Mouse (Mus musculus) embryonic facial prominence, embryonic 13.5 days (tissue): ENCODE measurements around the gene 2210016F16Rik. TPM values are rescaled to one million over a fixed set of nuclear protein-coding genes. Genes with fewer than 3 reads are reported as not detected.
A peak's percentile ranks its signal among the peaks of the same experiment; 100 is the strongest.
"Not testable (repeated sequence)": the region's sequence is repeated elsewhere in the genome, so short reads cannot be mapped to it uniquely, and the experiment has no call there.

Experiments used
- ATAC-seq: fragments of 200-750 bp; cut with Nextera tagmentation; 2 replicates; pipeline ENCODE4 v1.8.0; 2017; ENCODE audit warnings: low read depth; ENCODE audit not compliant: insufficient number of reproducible peaks, insufficient read depth, low FRiP score, low TSS enrichment
- H3K27ac ChIP-seq: fragments of 300-500 bp; sonication (generic); 2 replicates; pipeline ENCODE4 v1.5.1; 2015; ENCODE audit warnings: moderate library complexity, mild to moderate bottlenecking, inconsistent platforms
- H3K27me3 ChIP-seq: fragments of 300-500 bp; sonication (generic); 2 replicates; pipeline ENCODE4 v1.6.1; 2015; ENCODE audit warnings: mild to moderate bottlenecking, inconsistent platforms
- H3K36me3 ChIP-seq: fragments of 300-500 bp; sonication (generic); 2 replicates; pipeline ENCODE4 v1.6.1; 2015; ENCODE audit warnings: mild to moderate bottlenecking, inconsistent platforms
- H3K4me1 ChIP-seq: fragments of 300-500 bp; sonication (generic); 2 replicates; pipeline ENCODE4 v1.6.1; 2015; ENCODE audit warnings: inconsistent platforms
- H3K4me2 ChIP-seq: fragments of 300-500 bp; sonication (generic); 2 replicates; pipeline ENCODE4 v1.6.1; 2015; ENCODE audit warnings: moderate library complexity, mild to moderate bottlenecking, inconsistent platforms
- H3K4me3 ChIP-seq: fragments of 300-500 bp; sonication (generic); 2 replicates; pipeline ENCODE4 v1.5.1; 2015; ENCODE audit warnings: mild to moderate bottlenecking, inconsistent platforms
- H3K9ac ChIP-seq: fragments of 300-500 bp; sonication (generic); 2 replicates; pipeline ENCODE4 v1.6.1; 2015; ENCODE audit warnings: mild to moderate bottlenecking, inconsistent platforms
- H3K9me3 ChIP-seq: fragments of 300-500 bp; sonication (generic); 2 replicates; pipeline ENCODE4 v1.6.1; 2016; ENCODE audit warnings: inconsistent platforms
- WGBS: fragments of 180-500 bp; shearing (Covaris S2); methylation state at CpG from one replicate; pipeline ENCODE4 v1.1.7; 2015; ENCODE audit warnings: mixed read lengths; 5-methylcytosine and 5-hydroxymethylcytosine counted together
- polyA plus RNA-seq: library from polyadenylated mRNA; unstranded; fragments of >200 nt; fragmentation: Nextera tagmentation; extraction: Ambion mirVana; gene quantifications from 2 replicates; pipeline ENCODE4 v1.2.1, GENCODE M21; 2015

2210016F16Rik gene
- polyA plus RNA-seq, 1 experiment from 2014 or later: 26.3 TPM

GRCm38 (mm10) chr13:58372278-58373152 lies 12.5 kb downstream of the 2210016F16Rik start:
- Histone ChIP-seq H3K9me3 (peaks cover 10% of the 10 kb centered on the region), H3K36me3 (no peaks in the 10 kb centered on the region), H3K4me3 (no peak overlapping the region), H3K4me2 (no peak overlapping the region), H3K9ac (no peak overlapping the region), H3K27ac (no peak overlapping the region), H3K4me1 (no peaks in the 10 kb centered on the region), H3K27me3 (no peaks in the 10 kb centered on the region)
- WGBS: 85% methylated on average over 5 of the region's 5 CpGs
- ATAC-seq: no peak

- Histone ChIP-seq H3K9ac (no peak overlapping the region), H3K4me1 (no peaks in the 10 kb centered on the region), H3K36me3 (no peaks in the 10 kb centered on the region), H3K9me3 (no peaks in the 10 kb centered on the region), H3K4me2 (no peak overlapping the region), H3K27ac (no peak overlapping the region), H3K27me3 (no peaks in the 10 kb centered on the region), H3K4me3 (no peak overlapping the region)
- WGBS: 66% methylated on average over 4 of the region's 4 CpGs
- no peak for ATAC-seq
Observed at GRCm38 (mm10) chr13:58368835-58369234, 16.2 kb downstream of the 2210016F16Rik start.

DNA sequence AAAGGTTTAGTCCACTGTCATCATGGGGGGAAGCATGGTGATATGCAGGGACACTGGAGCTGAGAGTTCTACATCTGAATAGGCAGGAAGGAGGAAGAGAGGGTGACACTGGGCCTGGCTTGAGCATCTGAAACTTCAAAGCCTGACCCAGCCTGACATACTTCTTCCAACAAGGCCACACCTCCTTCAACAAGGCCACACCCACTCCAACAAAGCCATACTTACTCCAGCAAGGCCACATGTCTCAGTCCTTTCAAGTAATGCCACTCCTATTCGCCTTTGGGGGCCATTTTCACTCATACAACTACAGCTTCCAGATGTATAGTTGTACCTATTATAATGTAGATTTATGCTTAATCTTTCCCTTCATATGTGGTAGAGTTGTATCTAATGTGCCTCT lies 17.4 kb downstream of the 2210016F16Rik start:
- Histone ChIP-seq H3K9ac (no peak overlapping the region), H3K4me2 (no peak overlapping the region), H3K27ac (no peak overlapping the region), H3K36me3 (no peaks in the 10 kb centered on the region), H3K4me1 (no peaks in the 10 kb centered on the region), H3K9me3 (no peaks in the 10 kb centered on the region), H3K27me3 (no peaks in the 10 kb centered on the region), H3K4me3 (no peak overlapping the region)
- WGBS: 57% methylated on average over 1 of the region's 1 CpGs
- ATAC-seq: no peak

GRCm38 (mm10) chr13:58366373-58366772 lies 18.7 kb downstream of the 2210016F16Rik start:
- H3K9ac ChIP-seq: no peak overlapping the region
- H3K4me2 ChIP-seq: no peak overlapping the region
- no peaks in the 10 kb centered on the region for H3K27me3 ChIP-seq
- H3K4me1 ChIP-seq: no peaks in the 10 kb centered on the region
- ATAC-seq: no peak
- WGBS: 88% methylated on average over 3 of the region's 3 CpGs
- no peak overlapping the region for H3K4me3 ChIP-seq
- H3K36me3 ChIP-seq: no peaks in the 10 kb centered on the region
- no peak overlapping the region for H3K27ac ChIP-seq
- H3K9me3 ChIP-seq: no peaks in the 10 kb centered on the region

GRCm38 (mm10) chr13:58365179-58365578 lies 19.8 kb downstream of the 2210016F16Rik start:
- not testable (repeated sequence) for H3K9me3 ChIP-seq, H3K4me1 ChIP-seq, H3K4me2 ChIP-seq, H3K27ac ChIP-seq, ATAC-seq, H3K36me3 ChIP-seq, H3K27me3 ChIP-seq, H3K4me3 ChIP-seq, H3K9ac ChIP-seq
- 83% methylated on average over 8 of the region's 8 CpGs for WGBS

DNA sequence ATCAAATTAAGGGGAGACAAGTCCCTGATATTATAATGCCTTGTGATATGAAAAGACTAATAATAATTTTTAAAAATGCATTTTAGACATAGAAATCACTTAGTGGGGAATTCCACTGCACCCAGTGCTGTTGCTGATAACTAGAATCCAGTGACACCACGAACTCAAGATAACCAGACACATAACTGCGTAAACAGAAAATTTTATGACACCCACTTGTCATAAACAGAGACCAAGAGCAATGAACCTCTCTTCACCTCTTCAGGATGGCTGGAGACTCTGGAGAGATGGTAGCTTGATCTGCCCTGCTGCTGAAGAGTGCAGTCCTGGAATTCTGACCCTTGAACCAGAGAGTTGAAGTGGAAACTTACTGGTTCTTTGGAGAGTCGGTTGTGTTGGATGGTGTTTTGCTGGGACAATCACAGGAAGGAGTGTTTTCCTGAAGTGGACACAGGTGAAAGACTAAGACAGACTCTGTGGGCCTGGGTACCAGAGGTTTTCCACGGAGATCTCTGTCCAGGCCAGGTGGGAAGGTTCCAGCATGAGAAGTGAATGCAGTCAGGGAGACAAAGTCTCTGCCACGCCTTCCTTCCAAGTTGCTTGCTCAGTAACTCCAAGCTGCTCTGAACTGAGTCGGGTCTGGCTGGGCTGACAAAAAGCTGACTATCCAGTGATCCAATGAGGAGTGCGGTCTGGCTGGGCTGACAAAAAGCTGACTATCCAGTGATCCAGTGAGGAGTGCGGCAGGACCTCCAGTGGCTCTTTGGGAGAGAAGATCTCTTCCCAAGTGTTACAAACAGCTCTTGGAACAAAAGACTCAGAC lies 20.5 kb downstream of the 2210016F16Rik start:
- 75% methylated on average over 8 of the region's 8 CpGs for WGBS
- no peak for ATAC-seq
- H3K27ac ChIP-seq: no peak overlapping the region

GRCm38 (mm10) chr13:58359304-58359653 lies 25.7 kb downstream of the 2210016F16Rik start:
- peak overlapping the region; percentile 77 for H3K9ac ChIP-seq
- peak; percentile 63 for ATAC-seq
- no peaks in the 10 kb centered on the region for H3K27me3 ChIP-seq
- 3% methylated on average over 7 of the region's 7 CpGs for WGBS
- H3K36me3 ChIP-seq: no peaks in the 10 kb centered on the region
- H3K4me2 ChIP-seq: peak overlapping the region; percentile 97
- no peaks in the 10 kb centered on the region for H3K9me3 ChIP-seq
- peak overlapping the region; percentile 74 for H3K4me3 ChIP-seq
- peak overlapping the region; percentile 64 for H3K27ac ChIP-seq
- H3K4me1 ChIP-seq: no peaks in the 10 kb centered on the region

More for the DNA sequence above, 20.5 kb downstream of the 2210016F16Rik start:
- H3K36me3 ChIP-seq: no peaks in the 10 kb centered on the region
- no peak overlapping the region for H3K4me3 ChIP-seq
- no peak overlapping the region for H3K4me2 ChIP-seq
- no peaks in the 10 kb centered on the region for H3K9me3 ChIP-seq
- H3K4me1 ChIP-seq: no peaks in the 10 kb centered on the region
- H3K27me3 ChIP-seq: no peaks in the 10 kb centered on the region
- no peak overlapping the region for H3K9ac ChIP-seq

- peak within 1 kb of the TSS; percentile 64 for H3K27ac ChIP-seq
- WGBS: under 1% methylated on average over 76 of the region's 85 CpGs
- peak; percentile 97 for ATAC-seq
- no peaks in the 10 kb centered on the region for H3K4me1 ChIP-seq
- H3K9ac ChIP-seq: peak within 1 kb of the TSS; percentile 77
- H3K4me2 ChIP-seq: peak within 1 kb of the TSS; percentile 97
- peak within 1 kb of the TSS; percentile 74 for H3K4me3 ChIP-seq
- no peaks in the 10 kb centered on the region for H3K27me3 ChIP-seq
- no peaks in the 10 kb centered on the region for H3K9me3 ChIP-seq
- H3K36me3 ChIP-seq: no peaks in the 10 kb centered on the region
Observed at GRCm38 (mm10) chr13:58358629-58359303, 26.3 kb downstream of the 2210016F16Rik start, which contains the start of gene Kif27. Kif27 (minus strand) TSS chr13:58359122.

GRCm38 (mm10) chr13:58352996-58353395 lies 32.0 kb downstream of the 2210016F16Rik start:
- no peaks in the 10 kb centered on the region for H3K27me3 ChIP-seq
- ATAC-seq: no peak
- no peak overlapping the region for H3K27ac ChIP-seq
- H3K9ac ChIP-seq: no peak overlapping the region
- no peaks in the 10 kb centered on the region for H3K4me1 ChIP-seq
- H3K4me3 ChIP-seq: no peak overlapping the region
- H3K4me2 ChIP-seq: no peak overlapping the region
- H3K36me3 ChIP-seq: no peaks in the 10 kb centered on the region
- H3K9me3 ChIP-seq: no peaks in the 10 kb centered on the region

DNA sequence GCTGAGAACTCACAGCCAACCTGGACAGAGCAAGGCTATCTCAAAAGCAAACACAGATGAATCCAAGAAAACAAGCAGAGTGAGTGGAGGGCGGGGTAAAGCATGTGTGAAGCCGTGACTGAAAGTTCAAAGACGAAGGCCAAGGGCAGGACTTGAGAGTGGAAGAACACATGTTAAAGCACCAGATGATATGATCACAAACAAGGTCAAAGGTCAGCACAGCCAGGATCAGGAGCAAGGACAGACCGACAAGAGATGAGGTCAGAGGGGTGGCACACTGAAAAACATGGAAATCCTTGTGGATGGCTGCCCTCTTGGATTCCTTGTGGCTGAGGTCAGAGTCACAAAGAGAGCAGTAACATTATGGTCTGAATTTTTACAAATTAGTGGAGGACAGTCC lies 34.4 kb downstream of the 2210016F16Rik start:
- no peaks in the 10 kb centered on the region for H3K36me3 ChIP-seq
- ATAC-seq: no peak
- no peaks in the 10 kb centered on the region for H3K9me3 ChIP-seq
- no peak overlapping the region for H3K9ac ChIP-seq
- 47% methylated on average over 4 of the region's 4 CpGs for WGBS
- H3K4me3 ChIP-seq: no peak overlapping the region
- no peaks in the 10 kb centered on the region for H3K4me1 ChIP-seq
- H3K27me3 ChIP-seq: no peaks in the 10 kb centered on the region
- no peak overlapping the region for H3K27ac ChIP-seq
- no peak overlapping the region for H3K4me2 ChIP-seq

DNA sequence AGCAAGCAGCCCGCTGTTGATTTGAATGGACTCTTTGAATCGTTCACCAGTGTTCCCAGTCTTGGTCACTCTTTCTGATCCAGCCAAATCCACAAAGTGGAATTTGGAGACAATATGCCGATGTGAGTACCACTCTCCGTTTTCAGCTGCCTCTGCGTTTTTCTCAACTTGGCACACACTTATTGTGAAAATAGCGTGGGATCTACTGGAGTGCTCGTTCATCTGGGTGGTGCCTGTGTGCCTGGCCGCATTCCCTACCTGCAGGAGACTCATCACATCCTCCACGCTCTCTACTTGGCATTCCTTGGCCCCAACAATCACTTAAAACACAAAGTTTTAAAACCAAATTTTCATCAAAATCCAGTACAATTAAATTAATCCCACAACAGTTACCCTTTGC lies 40.5 kb downstream of the 2210016F16Rik start:
- no peaks in the 10 kb centered on the region for H3K4me1 ChIP-seq
- no peak overlapping the region for H3K4me3 ChIP-seq
- WGBS: 75% methylated on average over 9 of the region's 9 CpGs
- no peak overlapping the region for H3K9ac ChIP-seq
- H3K4me2 ChIP-seq: no peak overlapping the region
- H3K9me3 ChIP-seq: no peaks in the 10 kb centered on the region
- no peaks in the 10 kb centered on the region for H3K36me3 ChIP-seq
- no peaks in the 10 kb centered on the region for H3K27me3 ChIP-seq
- no peak for ATAC-seq
- no peak overlapping the region for H3K27ac ChIP-seq
